Mouse (Mus musculus): ENCODE measurements around the gene Gpr152.
"Not testable (repeated sequence)": the region's sequence is repeated elsewhere in the genome, so short reads cannot be mapped to it uniquely, and the experiment has no call there.

Gpr152 gene

GRCm38 (mm10) chr19:4130106-4130505 is 9.5 kb upstream of the Gpr152 start:
- DNase-seq (ENCODE audit: low read depth, low spot score), result no peak

GRCm38 (mm10) chr19:4131075-4131474 is 8.5 kb upstream of the Gpr152 start:
- DNase-seq (ENCODE audit: low read depth, low spot score), result no peak

DNA sequence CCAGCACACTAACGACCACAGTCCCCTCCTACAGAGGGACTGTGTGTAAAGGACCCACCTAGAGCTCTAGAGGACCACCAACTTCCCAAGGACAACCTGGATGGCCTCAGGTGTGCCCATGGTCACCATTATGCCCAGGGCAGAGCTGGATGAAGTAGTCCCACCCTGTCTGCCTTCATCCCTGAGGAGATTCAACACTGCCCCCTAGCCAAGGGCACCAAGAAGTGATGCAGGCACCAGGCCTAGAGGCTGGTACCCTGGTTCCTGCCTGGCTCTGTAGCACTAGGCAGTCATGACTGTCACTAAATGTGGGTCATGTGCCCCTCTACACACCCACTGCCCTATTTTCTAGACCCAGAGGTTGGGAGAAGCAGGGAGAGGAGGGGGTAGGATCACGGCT is 7.8 kb upstream of the Gpr152 start:
- no peak for DNase-seq (ENCODE audit: low read depth, low spot score)

DNA sequence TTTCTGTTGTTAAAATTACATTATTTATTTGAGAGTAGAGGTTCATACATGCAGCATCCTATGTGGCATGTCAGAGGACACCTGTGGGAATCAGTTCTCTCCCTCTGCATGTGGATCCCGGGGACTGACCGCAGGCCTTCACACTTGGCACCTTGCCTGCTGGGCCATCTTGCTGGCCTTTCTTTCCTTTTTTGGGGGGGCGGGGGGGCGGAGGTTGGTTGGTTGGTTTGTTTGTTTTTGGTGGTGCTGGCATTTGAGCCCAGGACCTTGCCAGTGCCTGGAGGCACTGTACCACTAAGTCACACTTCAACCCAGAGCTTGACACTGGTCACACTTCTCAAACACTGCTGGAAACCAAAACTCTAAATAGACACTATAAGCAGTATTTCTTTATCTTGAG is 5.2 kb upstream of the Gpr152 start:
- DNase-seq (ENCODE audit: low read depth, low spot score), result no peak

GRCm38 (mm10) chr19:4135229-4135962 is 4.2 kb upstream of the Gpr152 start:
- DNase-seq (ENCODE audit: low read depth, low spot score), result not testable (repeated sequence)

GRCm38 (mm10) chr19:4135963-4136345 is 3.6 kb upstream of the Gpr152 start:
- DNase-seq (ENCODE audit: low read depth, low spot score), result not testable (repeated sequence)

DNA sequence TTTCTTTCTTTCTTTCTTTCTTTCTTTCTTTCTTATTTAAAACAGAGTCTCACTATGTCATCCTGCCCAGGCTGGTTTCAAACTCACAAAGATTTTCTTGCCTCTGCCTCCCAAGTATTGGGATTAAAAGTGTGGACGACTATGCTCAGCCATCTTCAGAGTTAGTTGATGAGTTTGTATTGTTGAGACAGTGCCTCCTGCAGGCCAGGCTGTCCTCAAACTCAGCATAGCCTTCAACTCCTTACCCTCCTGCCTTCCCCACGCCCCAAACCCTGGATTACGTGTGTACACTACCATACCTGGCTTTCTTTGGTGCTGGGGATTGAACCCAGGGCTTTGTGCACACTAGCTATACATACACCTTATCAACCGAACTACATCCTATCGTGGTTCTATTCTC is 3.1 kb upstream of the Gpr152 start:
- DNase-seq (ENCODE audit: low read depth, low spot score), result no peak

- DNase-seq (ENCODE audit: low read depth, low spot score), result no peak
Observed at GRCm38 (mm10) chr19:4137913-4138312, 1.7 kb upstream of the Gpr152 start.

- DNase-seq (ENCODE audit: low read depth, low spot score), result no peak
Observed at GRCm38 (mm10) chr19:4140147-4140546, 560 bp downstream of the Gpr152 start.

DNA sequence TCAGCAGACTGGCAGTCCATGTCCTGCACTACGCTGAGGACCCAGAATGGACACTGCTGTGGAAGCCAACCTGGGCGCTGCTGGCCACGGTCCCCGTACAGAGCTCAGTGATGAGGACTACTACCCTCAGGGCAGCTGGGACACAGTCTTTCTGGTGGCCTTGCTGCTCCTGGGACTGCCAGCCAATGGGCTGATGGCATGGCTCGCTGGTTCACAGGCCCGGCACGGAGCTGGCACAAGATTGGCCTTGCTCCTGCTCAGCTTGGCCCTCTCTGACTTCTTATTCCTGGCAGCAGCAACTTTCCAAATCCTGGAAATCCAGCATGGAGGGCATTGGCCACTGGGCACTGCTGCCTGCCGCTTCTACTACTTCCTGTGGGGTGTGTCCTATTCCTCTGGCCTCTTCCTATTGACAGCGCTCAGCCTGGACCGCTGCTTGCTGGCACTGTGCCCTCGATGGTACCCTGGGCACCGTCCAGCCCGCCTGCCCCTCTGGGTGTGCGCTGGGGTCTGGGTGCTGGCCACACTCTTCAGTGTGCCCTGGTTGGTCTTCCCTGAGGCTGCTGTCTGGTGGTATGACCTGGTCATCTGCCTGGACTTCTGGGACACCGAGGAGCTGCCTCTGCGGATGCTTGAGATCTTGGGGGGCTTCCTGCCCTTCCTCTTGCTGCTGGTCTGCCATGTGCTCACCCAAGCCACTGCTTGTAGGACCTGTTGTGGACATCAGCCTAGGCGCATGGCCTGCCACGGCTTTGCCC is 3.0 kb downstream of the Gpr152 start:
- no peak for DNase-seq (ENCODE audit: low read depth, low spot score)

DNA sequence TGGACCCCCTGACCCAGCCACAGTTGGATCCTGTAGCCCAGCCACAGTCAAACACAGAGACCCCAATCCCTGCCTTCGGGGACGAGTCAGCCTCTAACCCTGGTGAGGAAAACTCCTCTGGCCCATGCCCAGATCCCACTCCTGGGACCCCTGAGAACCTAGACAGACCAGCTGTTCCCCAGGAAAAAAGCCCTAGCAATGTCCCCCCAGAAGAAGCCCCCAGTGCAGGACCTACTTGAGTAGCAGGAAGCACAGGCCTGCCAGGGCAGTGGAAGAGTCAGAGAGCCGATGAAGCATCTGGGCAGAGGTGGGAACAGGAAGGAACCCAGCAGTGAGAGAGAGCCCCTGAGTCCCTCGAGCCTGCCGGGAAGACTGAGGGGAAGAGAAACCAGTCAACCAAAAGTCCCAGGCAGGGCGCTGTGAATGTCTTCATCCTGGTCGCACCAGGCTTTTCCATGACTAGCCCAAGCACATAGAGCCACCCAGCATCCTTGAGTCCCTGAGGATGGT is 4.2 kb downstream of the Gpr152 start, which contains the start of gene Cabp4:
Cabp4 (minus strand) TSS at position 275 of the 510 bp plus-strand sequence.
- no peak for DNase-seq (ENCODE audit: low read depth, low spot score)

DNA sequence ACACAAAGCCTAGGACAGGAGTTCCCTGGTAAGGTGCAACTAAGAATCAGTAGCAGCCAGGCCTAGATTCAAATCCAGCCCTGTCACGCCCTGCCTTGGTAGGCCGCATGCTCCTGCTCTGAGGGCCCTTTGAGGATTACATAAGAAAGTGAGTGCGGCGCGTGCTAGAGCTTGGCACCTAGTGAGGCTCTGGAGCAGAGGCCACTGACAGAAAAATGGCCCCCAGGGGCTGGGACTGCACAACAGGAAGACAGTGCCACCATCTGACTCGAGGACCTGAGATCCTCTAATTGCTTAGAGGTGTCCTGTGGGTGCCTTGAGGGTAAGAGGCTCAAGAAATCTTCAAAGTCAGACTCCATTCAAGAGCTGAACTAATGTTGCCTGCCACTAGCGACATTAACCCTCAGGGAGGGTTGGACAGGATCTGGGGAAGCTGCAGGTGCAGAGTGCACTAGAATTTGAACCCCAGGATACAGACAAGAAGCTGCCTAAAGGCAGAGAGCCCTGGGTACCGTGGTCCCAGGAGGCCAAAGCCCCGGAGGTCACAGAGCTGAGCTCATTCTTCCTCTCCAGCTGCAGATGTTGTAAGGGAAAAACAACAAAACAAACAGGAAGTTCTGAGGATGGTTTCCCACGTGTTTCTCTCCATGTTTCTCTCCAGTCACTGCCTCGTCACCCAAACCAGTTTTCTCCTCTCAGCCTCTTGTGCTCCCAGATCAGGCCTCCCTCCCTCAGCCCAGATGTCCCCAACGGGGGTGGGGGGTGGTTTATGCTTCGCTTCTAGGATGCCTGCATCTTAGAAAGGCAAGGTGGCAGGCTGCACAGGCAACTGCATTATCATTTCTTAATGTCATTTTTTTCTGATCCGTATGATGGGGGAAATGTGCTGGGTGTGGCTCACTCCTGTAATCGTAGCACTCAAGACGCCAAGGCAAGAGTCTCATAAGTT is 5.2 kb downstream of the Gpr152 start:
- no peak for DNase-seq (ENCODE audit: low read depth, low spot score)

DNA sequence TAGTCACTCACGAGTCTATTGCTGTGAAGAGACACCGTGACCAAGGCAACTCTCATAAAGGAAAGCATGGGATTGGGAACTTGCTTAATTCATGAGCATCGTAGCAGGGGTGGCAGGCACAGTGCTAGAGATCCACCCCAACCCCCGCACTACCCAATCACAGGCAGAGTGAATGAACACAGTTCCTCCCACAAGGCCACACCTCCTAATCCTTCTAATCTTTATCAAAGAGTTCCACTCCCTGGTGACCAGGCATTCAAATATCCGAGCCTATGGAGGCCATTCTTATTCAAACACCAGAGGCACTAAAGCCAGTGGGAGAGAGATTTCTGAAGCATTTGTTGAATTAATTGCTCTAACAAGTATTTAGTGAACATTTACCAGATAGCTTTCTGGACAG is 6.3 kb downstream of the Gpr152 start:
- no peak for DNase-seq (ENCODE audit: low read depth, low spot score)

DNA sequence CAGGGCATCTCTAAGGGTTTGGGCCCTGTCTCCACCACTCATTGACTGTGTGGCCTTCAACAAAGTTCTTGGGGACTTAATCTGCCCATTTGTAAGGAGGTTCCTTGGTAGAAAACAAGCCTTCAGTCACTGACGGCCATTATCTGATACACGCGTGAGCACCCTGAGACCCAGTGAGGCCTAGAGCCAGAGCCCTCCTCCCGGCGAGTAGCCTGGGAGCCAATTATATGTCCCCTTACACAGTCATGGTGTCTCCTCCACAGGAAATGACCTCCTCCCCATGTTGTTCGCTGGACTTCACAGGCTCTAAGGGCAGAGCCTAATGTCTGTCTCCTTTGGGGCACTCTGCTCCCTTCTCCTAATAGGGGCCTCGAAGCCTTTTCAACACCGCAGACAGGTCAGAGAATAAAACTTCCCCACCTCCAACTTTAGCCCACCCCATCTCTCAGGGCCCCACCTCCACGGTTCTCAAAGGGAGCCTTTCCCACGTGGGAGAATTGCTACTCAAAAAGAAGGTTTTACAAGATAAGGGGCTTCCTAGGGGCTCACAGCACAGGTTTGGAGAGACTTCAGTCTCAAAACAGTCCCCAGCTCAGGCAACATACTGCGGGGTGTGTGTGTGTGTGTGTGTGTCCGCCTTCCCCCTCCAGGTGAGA is 6.9 kb downstream of the Gpr152 start:
- DNase-seq (ENCODE audit: low read depth, low spot score), result no peak

- DNase-seq (ENCODE audit: low read depth, low spot score), result no peak
Observed at GRCm38 (mm10) chr19:4147022-4147405, 7.4 kb downstream of the Gpr152 start.

- no peak for DNase-seq (ENCODE audit: low read depth, low spot score)
Observed at GRCm38 (mm10) chr19:4147782-4148490, 8.3 kb downstream of the Gpr152 start.

- DNase-seq (ENCODE audit: low read depth, low spot score), result peak; percentile 85
Observed at GRCm38 (mm10) chr19:4148491-4148806, 8.9 kb downstream of the Gpr152 start, which contains the start of gene Coro1b. Coro1b (plus strand) TSS chr19:4148619.

DNA sequence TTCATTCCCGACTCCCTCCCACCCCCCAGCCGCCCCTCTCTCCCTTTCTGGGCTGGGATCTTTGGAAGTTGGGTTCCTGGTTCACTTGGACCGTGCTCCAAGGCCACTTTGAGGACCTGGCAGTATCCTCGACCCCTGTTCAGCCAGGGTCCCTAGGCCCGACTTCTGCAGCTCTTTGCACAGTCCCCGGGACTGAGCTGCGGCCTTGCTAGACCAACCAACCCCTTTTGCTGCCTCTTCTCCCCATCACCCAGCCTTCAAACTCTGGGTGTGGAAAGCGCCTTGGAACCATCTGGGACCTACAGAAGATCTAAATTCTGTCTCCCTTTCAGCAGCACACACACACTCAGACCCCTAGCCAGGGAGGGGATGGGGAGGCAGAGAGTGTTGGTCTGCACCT is 9.2 kb downstream of the Gpr152 start:
- DNase-seq (ENCODE audit: low read depth, low spot score), result no peak

GRCm38 (mm10) chr19:4149283-4149682 is 9.7 kb downstream of the Gpr152 start:
- no peak for DNase-seq (ENCODE audit: low read depth, low spot score)

GRCm38 (mm10) chr19:4149764-4150461 is 10.3 kb downstream of the Gpr152 start:
- DNase-seq (ENCODE audit: low read depth, low spot score), result no peak
